Comparison of ENCODE assay signal across 15 mouse cellular contexts in genomic region chr9:113738941-113739340, GRCm38 (mm10). TPM values are rescaled to one million over a fixed set of nuclear protein-coding genes. Genes with fewer than 3 reads are reported as not detected.
DNase-seq lines count a peak whose midpoint lies in the region; ATAC-seq and TF ChIP-seq lines count a peak whose summit lies in the region.
"Had no signal": no experiment of that assay in that cellular context is flagged by ENCODE, and none has a peak within 500 bp of the region (broad histone marks: within the 10 kb centered on the region; RNA-seq: fewer than 3 reads in every experiment).

No protein-coding gene starts in this region.

- ATAC-seq in kidney, embryonic 16.5 days (ENCODE audit: low FRiP score, low TSS enrichment) = no peak
- ATAC-seq in heart, postnatal 0 days (ENCODE audit: insufficient read depth, low read depth) = peak; percentile 15
- ATAC-seq: intestine, postnatal 0 days; midbrain, embryonic 15.5 days had no signal

- no peak for TF ChIP-seq CTCF in heart, postnatal 0 days (IDR thresholded peaks at IDR 0.05; ENCODE audit: low read depth)

- H3K27me3 ChIP-seq in kidney, embryonic 16.5 days (ENCODE audit: insufficient read depth, low read length) = no peaks in the 10 kb centered on the region
- no peaks in the 10 kb centered on the region for H3K27me3 ChIP-seq in heart, postnatal 0 days (ENCODE audit: control insufficient read depth, insufficient read depth, low read length)
- H3K27me3 ChIP-seq: limb, embryonic 15.5 days; midbrain, embryonic 15.5 days had no signal

- no peaks in the 10 kb centered on the region for H3K36me3 ChIP-seq in kidney, embryonic 16.5 days (ENCODE audit: insufficient read depth, low read length)
- no peaks in the 10 kb centered on the region for H3K36me3 ChIP-seq in heart, postnatal 0 days (replicated peaks; ENCODE audit: control insufficient read depth, insufficient read depth, low read length)
- H3K36me3 ChIP-seq: hindbrain, embryonic 10.5 days; limb, embryonic 15.5 days; midbrain, embryonic 15.5 days had no signal

- WGBS in kidney, embryonic 16.5 days = 74% methylated on average over 6 of the region's 6 CpGs
- WGBS in heart, postnatal 0 days = 46% methylated on average over 6 of the region's 6 CpGs

- H3K4me3 ChIP-seq in kidney, embryonic 16.5 days (ENCODE audit: low read length) = no peak overlapping the region
- no peak overlapping the region for H3K4me3 ChIP-seq in heart, postnatal 0 days (ENCODE audit: low read depth, low read length)
- H3K4me3 ChIP-seq: hindbrain, embryonic 10.5 days; limb, embryonic 15.5 days; midbrain, embryonic 15.5 days had no signal

- H3K9me3 ChIP-seq in kidney, embryonic 16.5 days (ENCODE audit: low read length) = no peaks in the 10 kb centered on the region
- H3K9me3 ChIP-seq in heart, postnatal 0 days (replicated peaks; ENCODE audit: control insufficient read depth, low read length) = no peaks in the 10 kb centered on the region
- H3K9me3 ChIP-seq: hindbrain, embryonic 10.5 days; limb, embryonic 15.5 days; midbrain, embryonic 15.5 days had no signal

- H3K4me1 ChIP-seq in kidney, embryonic 16.5 days (ENCODE audit: insufficient read depth, low read length) = peaks cover 9% of the 10 kb centered on the region; the same call in 1 of the 2 replicates
- H3K4me1 ChIP-seq in heart, postnatal 0 days (ENCODE audit: control insufficient read depth, insufficient read depth) = peaks cover 7% of the 10 kb centered on the region

- no peak overlapping the region for H3K27ac ChIP-seq in kidney, embryonic 16.5 days (ENCODE audit: low read length)
- H3K27ac ChIP-seq in heart, postnatal 0 days (ENCODE audit: low read depth) = peak overlapping the region; percentile 41; the same call in 1 of the 2 replicates
- H3K27ac ChIP-seq: hindbrain, embryonic 10.5 days; limb, embryonic 15.5 days; macrophage; midbrain, embryonic 15.5 days; stomach, postnatal 0 days had no signal

- TF ChIP-seq EP300 in heart, postnatal 0 days (IDR thresholded peaks at IDR 0.05; ENCODE audit: low read depth) = no peak

- H3K4me2 ChIP-seq in kidney, embryonic 16.5 days (replicated peaks; ENCODE audit: low read depth, low read length) = no peak overlapping the region
- no peak overlapping the region for H3K4me2 ChIP-seq in heart, postnatal 0 days (ENCODE audit: low read depth, low read length)
- H3K4me2 ChIP-seq: limb, embryonic 15.5 days; midbrain, embryonic 15.5 days had no signal

- H3K9ac ChIP-seq in kidney, embryonic 16.5 days (replicated peaks; ENCODE audit: low read length) = no peak overlapping the region
- H3K9ac ChIP-seq in heart, postnatal 0 days (replicated peaks; ENCODE audit: low read depth, low read length) = no peak overlapping the region
- H3K9ac ChIP-seq: limb, embryonic 15.5 days; midbrain, embryonic 15.5 days had no signal

- peak; percentile 18 for DNase-seq in kidney, adult 18-20 months
- peak; percentile 77 for DNase-seq in heart, adult 8-10 months (ENCODE audit: low spot score)
- DNase-seq in heart, postnatal 0 days (ENCODE audit: low spot score) = peak; percentile 83
- peak; percentile 37 to 60 for DNase-seq in kidney, postnatal 36 days
- DNase-seq in left cerebral cortex, adult 8-10 months (ENCODE audit: low spot score in 2 of 2) = no peak
- no peak for DNase-seq in cerebellum, adult 8-10 months
- DNase-seq: cerebellum, adult 11-12 months; spleen, adult 18-20 months had no signal

RNA-seq across cellular contexts. Expression of gene Clasp2, which starts 2.3 kb away (rescaled TPM):
- polyA plus RNA-seq in kidney, embryonic 16.5 days (2015; fragmentation: Nextera tagmentation; extraction: Ambion mirVana) = 23.0 and 24.4 TPM in 2 replicates
- total RNA-seq in heart, adult 8-10 months (2022) = 10 to 100 TPM; 53.8 to 62.5 (median 58.9) TPM
- 39.7 and 46.0 TPM in 2 replicates for total RNA-seq in heart, postnatal 0 days (2014; rRNA removed; ENCODE audit: low replicate concordance)
- polyA plus RNA-seq in heart, postnatal 0 days (2015; fragmentation: Nextera tagmentation; extraction: Ambion mirVana) = 15.4 and 15.8 TPM in 2 replicates
- 100 to 1,000 TPM; 201 to 222 (median 210) TPM for total RNA-seq in left cerebral cortex, adult 8-10 months (2022)

RNA-seq across cellular contexts. Expression of gene Pdcd6ip, which starts 30.9 kb away (rescaled TPM):
- 86.6 and 96.8 TPM in 2 replicates for polyA plus RNA-seq in kidney, embryonic 16.5 days (2015; fragmentation: Nextera tagmentation; extraction: Ambion mirVana)
- total RNA-seq in heart, adult 8-10 months (2022) = 10 to 100 TPM; 60.2 to 63.5 (median 61.6) TPM
- total RNA-seq in heart, postnatal 0 days (2014; rRNA removed; ENCODE audit: low replicate concordance) = 38.4 and 44.2 TPM in 2 replicates
- 38.3 and 38.4 TPM in 2 replicates for polyA plus RNA-seq in heart, postnatal 0 days (2015; fragmentation: Nextera tagmentation; extraction: Ambion mirVana)
- 10 to 100 TPM; 64.8 to 76.3 (median 66.6) TPM for total RNA-seq in left cerebral cortex, adult 8-10 months (2022)

Comparison
In these comparisons a context has a peak if more than half of its experiments do, and no peak if none do; other contexts are left out.
1. DNase-seq: peak in kidney, adult 18-20 months (single experiment), heart, adult 8-10 months (single experiment), heart, postnatal 0 days (single experiment) and kidney, postnatal 36 days (2 of 2); none in left cerebral cortex, adult 8-10 months (0 of 2) and cerebellum, adult 8-10 months (single experiment).